Mouse (Mus musculus) 3T3-L1 (cell line): ENCODE measurements at regions not wholly inside any gene's neighbourhood (a gene's known extent, or its start where the extent isn't known, plus 50 kb on each side); places are given as distances from the start of the nearest gene placed in this dataset.
"Not testable (repeated sequence)": the region's sequence is repeated elsewhere in the genome, so short reads cannot be mapped to it uniquely, and the experiment has no call there.

Experiments used
- DNase-seq: peaks from one replicate; pipeline ENCODE4 v3.0.0-alpha.2; 2015; ENCODE audit warnings: low read depth, low spot score

DNA sequence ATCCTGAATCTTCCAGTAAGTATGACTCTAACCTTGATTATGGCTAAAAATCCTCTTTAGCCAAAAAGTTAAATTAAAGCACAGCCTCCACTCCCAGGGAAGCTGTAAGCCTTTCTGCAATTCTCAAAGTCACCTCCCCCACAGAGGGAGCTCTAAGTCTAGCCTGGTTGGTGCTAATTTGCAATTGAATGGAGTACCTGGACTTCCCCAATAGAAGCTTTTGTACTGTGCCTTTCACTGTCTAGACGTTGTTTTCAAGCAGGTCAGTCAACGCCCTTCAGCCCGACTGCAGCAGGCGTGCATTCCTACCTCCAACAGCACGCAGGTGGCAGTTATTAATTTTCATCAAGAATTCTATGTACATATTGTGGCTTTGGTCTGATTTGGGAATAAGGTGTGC is 87.2 kb downstream of the Catsperg2 start:
- DNase-seq: not testable (repeated sequence)

DNA sequence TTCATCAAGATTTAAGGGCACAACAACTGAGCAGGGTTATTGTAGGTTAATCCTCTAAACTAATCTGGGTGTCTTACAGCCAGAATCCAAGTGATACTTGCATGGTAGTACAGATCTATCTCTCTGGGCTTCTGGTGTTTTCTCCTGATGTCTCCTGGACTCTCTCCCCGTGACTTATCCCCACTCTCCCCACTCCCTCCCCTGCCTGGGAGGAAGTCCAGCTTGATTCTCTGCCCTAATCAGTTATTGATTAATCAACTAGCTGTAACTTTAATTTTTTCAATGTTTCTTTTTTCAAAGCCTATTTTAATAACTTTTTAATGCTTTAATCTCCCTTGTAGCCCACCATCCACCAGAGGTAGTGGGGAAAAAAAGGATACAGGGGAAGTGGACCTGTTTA is 83.9 kb upstream of the Sipa1l3 start:
- no peak for DNase-seq

GRCm38 (mm10) chr7:29601337-29601736 is 82.9 kb upstream of the Sipa1l3 start:
- DNase-seq: no peak

DNA sequence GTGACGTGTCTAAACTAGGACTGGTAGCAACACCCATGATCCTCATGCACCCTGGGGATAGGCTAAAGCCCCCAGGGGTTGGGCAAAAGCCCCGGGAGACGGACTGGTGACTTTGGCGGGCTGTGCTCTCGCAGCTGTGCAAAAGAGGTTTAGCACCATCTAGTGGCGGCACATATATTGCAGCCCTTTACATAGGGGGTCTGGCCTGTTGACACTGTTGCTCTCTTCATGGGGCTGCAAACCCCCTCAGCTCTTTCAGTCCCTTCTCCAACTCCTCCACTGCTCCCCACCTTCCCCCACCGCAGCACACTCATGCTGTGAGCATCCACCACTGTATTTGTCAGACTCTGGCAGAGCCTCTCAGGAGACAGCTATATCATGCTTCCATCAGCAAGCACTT is 78.8 kb upstream of the Sipa1l3 start:
- peak; percentile 15 for DNase-seq

DNA sequence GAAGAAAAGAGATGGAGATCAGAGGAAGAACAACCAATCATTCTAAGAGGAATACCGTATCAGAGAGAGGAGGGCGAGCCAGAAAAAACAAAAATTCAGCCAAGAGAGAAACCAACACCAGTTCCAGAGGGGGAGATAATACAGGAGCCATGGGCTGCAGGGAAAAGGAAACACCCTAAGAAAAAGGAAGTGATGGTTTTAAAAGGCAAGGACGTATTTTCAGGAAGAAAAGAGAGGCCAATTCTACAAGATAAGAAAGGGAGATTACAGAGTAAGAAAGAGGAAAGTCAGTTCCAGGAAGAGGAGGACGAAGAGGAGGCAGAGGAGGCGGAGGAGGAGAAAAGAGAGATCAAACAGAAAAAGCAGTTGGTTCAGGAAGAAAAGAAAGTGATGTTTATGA is 59.7 kb upstream of the Sipa1l3 start:
- DNase-seq: no peak

GRCm38 (mm10) chr7:29575606-29576005 is 57.2 kb upstream of the Sipa1l3 start:
- peak; percentile 29 for DNase-seq
